Mouse (Mus musculus): ENCODE measurements around the gene Gpatch8.

The Gpatch8 gene

GRCm38 (mm10) chr11:102496732-102497131 is 59.5 kb downstream of the Gpatch8 start:
- DNase-seq (ENCODE audit: low read depth in 1 of 2, low spot score in 2 of 2), result no peak

- DNase-seq (ENCODE audit: low read depth in 1 of 2, low spot score in 2 of 2), result no peak
Measured at GRCm38 (mm10) chr11:102496206-102496605, 60.0 kb downstream of the Gpatch8 start.

GRCm38 (mm10) chr11:102495742-102496141 is 60.5 kb downstream of the Gpatch8 start:
- DNase-seq (ENCODE audit: low read depth in 1 of 2, low spot score in 2 of 2), result no peak

GRCm38 (mm10) chr11:102495114-102495513 is 61.1 kb downstream of the Gpatch8 start:
- DNase-seq (ENCODE audit: low read depth in 1 of 2, low spot score in 2 of 2), result no peak

- no peak for DNase-seq (ENCODE audit: low read depth in 1 of 2, low spot score in 2 of 2)
Measured at GRCm38 (mm10) chr11:102494063-102494650, 62.0 kb downstream of the Gpatch8 start.

GRCm38 (mm10) chr11:102493241-102493640 is 63.0 kb downstream of the Gpatch8 start:
- no peak for DNase-seq (ENCODE audit: low read depth in 1 of 2, low spot score in 2 of 2)

GRCm38 (mm10) chr11:102487901-102488300 is 68.3 kb downstream of the Gpatch8 start:
- no peak for DNase-seq (ENCODE audit: low read depth in 1 of 2, low spot score in 2 of 2)

- no peak for DNase-seq (ENCODE audit: low read depth in 1 of 2, low spot score in 2 of 2)
Measured at GRCm38 (mm10) chr11:102486733-102487386, 69.3 kb downstream of the Gpatch8 start.

GRCm38 (mm10) chr11:102481779-102482178 is 74.4 kb downstream of the Gpatch8 start:
- DNase-seq (ENCODE audit: low read depth in 1 of 2, low spot score in 2 of 2), result no peak

GRCm38 (mm10) chr11:102480897-102481296 is 75.3 kb downstream of the Gpatch8 start:
- no peak for DNase-seq (ENCODE audit: low read depth in 1 of 2, low spot score in 2 of 2)

GRCm38 (mm10) chr11:102480111-102480510 is 76.1 kb downstream of the Gpatch8 start:
- no peak for DNase-seq (ENCODE audit: low read depth in 1 of 2, low spot score in 2 of 2)

- no peak for DNase-seq (ENCODE audit: low read depth in 1 of 2, low spot score in 2 of 2)
Measured at GRCm38 (mm10) chr11:102479581-102479980, 76.6 kb downstream of the Gpatch8 start.

GRCm38 (mm10) chr11:102478671-102479070 is 77.5 kb downstream of the Gpatch8 start:
- DNase-seq (ENCODE audit: low read depth in 1 of 2, low spot score in 2 of 2), result no peak

- no peak for DNase-seq (ENCODE audit: low read depth in 1 of 2, low spot score in 2 of 2)
Measured at GRCm38 (mm10) chr11:102475027-102475426, 81.2 kb downstream of the Gpatch8 start.

GRCm38 (mm10) chr11:102469648-102470357 is 86.4 kb downstream of the Gpatch8 start, which contains the start of gene Itga2b:
Gene Itga2b, minus strand, starts transcription at chr11:102470122.
- no peak for DNase-seq (ENCODE audit: low read depth in 1 of 2, low spot score in 2 of 2)

- peak; percentile 77 to 91 for DNase-seq (ENCODE audit: low read depth in 1 of 2, low spot score in 2 of 2)
Measured at GRCm38 (mm10) chr11:102467041-102467631, 89.1 kb downstream of the Gpatch8 start.

- DNase-seq (ENCODE audit: low read depth in 1 of 2, low spot score in 2 of 2), result no peak
Measured at GRCm38 (mm10) chr11:102465713-102466436, 90.3 kb downstream of the Gpatch8 start.

GRCm38 (mm10) chr11:102464901-102465300 is 91.3 kb downstream of the Gpatch8 start:
- no peak for DNase-seq (ENCODE audit: low read depth in 1 of 2, low spot score in 2 of 2)

- DNase-seq (ENCODE audit: low read depth in 1 of 2, low spot score in 2 of 2), result no peak
Measured at GRCm38 (mm10) chr11:102461764-102462163, 94.4 kb downstream of the Gpatch8 start.

- no peak for DNase-seq (ENCODE audit: low read depth in 1 of 2, low spot score in 2 of 2)
Measured at GRCm38 (mm10) chr11:102460541-102460940, 95.7 kb downstream of the Gpatch8 start.

GRCm38 (mm10) chr11:102455740-102456396 is 100.3 kb downstream of the Gpatch8 start:
- no peak for DNase-seq (ENCODE audit: low read depth in 1 of 2, low spot score in 2 of 2)
